15 mouse cellular contexts compared by ENCODE assay signal in genomic region chr9:64312128-64312527, GRCm38 (mm10). TPM values are rescaled to one million over a fixed set of nuclear protein-coding genes. Genes with fewer than 3 reads are reported as not detected.
A peak's percentile ranks its signal among the peaks of the same experiment; 100 is the strongest.
DNase-seq lines count a peak whose midpoint lies in the region; ATAC-seq and TF ChIP-seq lines count a peak whose summit lies in the region.
"Had no signal": no experiment of that assay in that cellular context is flagged by ENCODE, and none has a peak within 500 bp of the region (broad histone marks: within the 10 kb centered on the region; RNA-seq: fewer than 3 reads in every experiment).

No protein-coding gene starts in this region.

- ATAC-seq in midbrain, postnatal 0 days (ENCODE audit: low FRiP score): no peak
- ATAC-seq in midbrain, embryonic 13.5 days: no peak
- ATAC-seq: forebrain, embryonic 13.5 days had no signal

- no peak for DNase-seq in kidney, adult 2 months
- DNase-seq in kidney, adult 8-10 months: no peak
- no peak for DNase-seq in midbrain, postnatal 0 days (ENCODE audit: low spot score)
- peak; percentile 4 for DNase-seq in MEL-GATA-1-ER (ENCODE audit: extremely low read depth, low read depth)
- DNase-seq in naive thymus-derived CD4-positive, alpha-beta T cell, adult 2 months (ENCODE audit: low read depth): peak; percentile 4
- DNase-seq in yolk sac, embryonic 10.5 days (ENCODE audit: low spot score): no peak
- DNase-seq: adrenal gland, postnatal 14 days; cerebellum, adult 9-10 months; gastrocnemius, postnatal 25 days; heart, postnatal 36 days; kidney, adult 11 months had no signal

- no peaks in the 10 kb centered on the region for H3K27me3 ChIP-seq in kidney, adult 2 months (replicated peaks; ENCODE audit: control insufficient read depth, insufficient read depth, low read length)
- no peaks in the 10 kb centered on the region for H3K27me3 ChIP-seq in midbrain, postnatal 0 days (ENCODE audit: insufficient read depth, low read length)
- no peaks in the 10 kb centered on the region for H3K27me3 ChIP-seq in midbrain, embryonic 13.5 days
- H3K27me3 ChIP-seq: embryonic facial prominence, embryonic 12.5 days; forebrain, embryonic 13.5 days; liver, embryonic 15.5 days had no signal

- H3K4me1 ChIP-seq in kidney, adult 2 months (ENCODE audit: control insufficient read depth, insufficient read depth, low read length): no peaks in the 10 kb centered on the region
- H3K4me1 ChIP-seq in midbrain, postnatal 0 days (ENCODE audit: insufficient read depth, low read length): no peaks in the 10 kb centered on the region
- no peaks in the 10 kb centered on the region for H3K4me1 ChIP-seq in midbrain, embryonic 13.5 days (replicated peaks)
- H3K4me1 ChIP-seq: embryonic facial prominence, embryonic 12.5 days; forebrain, embryonic 13.5 days; liver, embryonic 15.5 days had no signal

- H3K9me3 ChIP-seq in midbrain, postnatal 0 days (ENCODE audit: low read length): no peaks in the 10 kb centered on the region
- H3K9me3 ChIP-seq in midbrain, embryonic 13.5 days: no peaks in the 10 kb centered on the region
- H3K9me3 ChIP-seq: embryonic facial prominence, embryonic 12.5 days; forebrain, embryonic 13.5 days; liver, embryonic 15.5 days had no signal

- no peak overlapping the region for H3K27ac ChIP-seq in kidney, adult 2 months (ENCODE audit: insufficient read depth, low read depth, low read length)
- H3K27ac ChIP-seq in midbrain, postnatal 0 days (ENCODE audit: low read depth, low read length): no peak overlapping the region
- no peak overlapping the region for H3K27ac ChIP-seq in midbrain, embryonic 13.5 days
- H3K27ac ChIP-seq: embryonic facial prominence, embryonic 12.5 days; forebrain, embryonic 13.5 days; liver, embryonic 15.5 days had no signal

- no peak overlapping the region for H3K4me2 ChIP-seq in midbrain, postnatal 0 days (ENCODE audit: low read depth, low read length, poor library complexity, severe bottlenecking)
- H3K4me2 ChIP-seq in midbrain, embryonic 13.5 days (replicated peaks): no peak overlapping the region
- H3K4me2 ChIP-seq: embryonic facial prominence, embryonic 12.5 days; forebrain, embryonic 13.5 days; liver, embryonic 15.5 days had no signal

- H3K4me3 ChIP-seq in kidney, adult 2 months (ENCODE audit: insufficient read depth, low read depth, low read length): no peak overlapping the region
- no peak overlapping the region for H3K4me3 ChIP-seq in midbrain, postnatal 0 days (ENCODE audit: low read depth, low read length)
- no peak overlapping the region for H3K4me3 ChIP-seq in midbrain, embryonic 13.5 days (replicated peaks)
- H3K4me3 ChIP-seq: embryonic facial prominence, embryonic 12.5 days; forebrain, embryonic 13.5 days; liver, embryonic 15.5 days had no signal

- 0 out of 2 replicates have a peak, but pooled peaks have one; percentile 22 for TF ChIP-seq CTCF in kidney, adult 2 months (conservative IDR thresholded peaks at IDR 0.05; ENCODE audit: insufficient read depth, insufficient read length, low read depth, low read length)
- peak; percentile 43 for TF ChIP-seq CTCF in midbrain, postnatal 0 days (IDR thresholded peaks at IDR 0.05)

- no peak for TF ChIP-seq POLR2A in kidney, adult 2 months (IDR thresholded peaks at IDR 0.05; ENCODE audit: low read depth, low read length)

- H3K9ac ChIP-seq in midbrain, postnatal 0 days (replicated peaks; ENCODE audit: low read length, poor library complexity, severe bottlenecking): no peak overlapping the region
- H3K9ac ChIP-seq in midbrain, embryonic 13.5 days (replicated peaks): no peak overlapping the region
- H3K9ac ChIP-seq: embryonic facial prominence, embryonic 12.5 days; forebrain, embryonic 13.5 days; liver, embryonic 15.5 days had no signal

- peaks cover 3% of the 10 kb centered on the region; the same call in 1 of the 2 replicates for H3K36me3 ChIP-seq in kidney, adult 2 months (ENCODE audit: control insufficient read depth, insufficient read depth, low read length)
- H3K36me3 ChIP-seq in midbrain, postnatal 0 days (ENCODE audit: insufficient read depth, low read length): peaks cover 24% of the 10 kb centered on the region
- peaks cover 63% of the 10 kb centered on the region for H3K36me3 ChIP-seq in midbrain, embryonic 13.5 days

- 55% methylated on average over 1 of the region's 1 CpGs for WGBS in kidney, adult 2 months
- WGBS in midbrain, postnatal 0 days: 36% methylated on average over 1 of the region's 1 CpGs
- 29% methylated on average over 1 of the region's 1 CpGs for WGBS in midbrain, embryonic 13.5 days

RNA-seq across cellular contexts. Expression of gene Dis3l, which starts 29.0 kb away (rescaled TPM):
- polyA plus RNA-seq in kidney, adult 2 months (2012; rRNA removed): 13.0 and 13.6 TPM in 2 replicates
- total RNA-seq in midbrain, postnatal 0 days (2014; rRNA removed): 18.5 and 22.5 TPM in 2 replicates
- polyA plus RNA-seq in midbrain, postnatal 0 days (2015; fragmentation: Nextera tagmentation; extraction: Ambion mirVana): 18.1 and 19.6 TPM in 2 replicates
- polyA plus RNA-seq in midbrain, embryonic 13.5 days (2015; fragmentation: Nextera tagmentation; extraction: Ambion mirVana): 21.6 and 22.5 TPM in 2 replicates

RNA-seq across cellular contexts. Expression of gene Tipin, which starts 30.7 kb away (rescaled TPM):
- polyA plus RNA-seq in kidney, adult 2 months (2012; rRNA removed): 3.2 and 5.5 TPM in 2 replicates
- 47.4 and 58.1 TPM in 2 replicates for total RNA-seq in midbrain, postnatal 0 days (2014; rRNA removed)
- 71.1 and 73.2 TPM in 2 replicates for polyA plus RNA-seq in midbrain, postnatal 0 days (2015; fragmentation: Nextera tagmentation; extraction: Ambion mirVana)
- polyA plus RNA-seq in midbrain, embryonic 13.5 days (2015; fragmentation: Nextera tagmentation; extraction: Ambion mirVana): 110 and 133 TPM in 2 replicates

RNA-seq across cellular contexts. Expression of gene Map2k1, which starts 58.7 kb away (rescaled TPM):
- polyA plus RNA-seq in kidney, adult 2 months (2012; rRNA removed): 40.8 and 46.3 TPM in 2 replicates
- total RNA-seq in midbrain, postnatal 0 days (2014; rRNA removed): 86.9 and 87.4 TPM in 2 replicates
- polyA plus RNA-seq in midbrain, postnatal 0 days (2015; fragmentation: Nextera tagmentation; extraction: Ambion mirVana): 70.6 and 74.6 TPM in 2 replicates
- 41.6 and 46.6 TPM in 2 replicates for polyA plus RNA-seq in midbrain, embryonic 13.5 days (2015; fragmentation: Nextera tagmentation; extraction: Ambion mirVana)

Comparison
In these comparisons a context has a peak if more than half of its experiments do, and no peak if none do; other contexts are left out.
1. DNase-seq: peak in MEL-GATA-1-ER (single experiment) and naive thymus-derived CD4-positive, alpha-beta T cell, adult 2 months (single experiment); none in kidney, adult 2 months (single experiment), kidney, adult 8-10 months (0 of 2), midbrain, postnatal 0 days (single experiment) and yolk sac, embryonic 10.5 days (single experiment).
2. RNA of gene Tipin, which starts 30.7 kb away (polyA plus RNA-seq): 110 to 133 TPM in midbrain, embryonic 13.5 days and 71.1 to 73.2 TPM in midbrain, postnatal 0 days; 3.2 to 5.5 TPM in kidney, adult 2 months; every median in the first group is over 10 times any median in the second.